Mouse (Mus musculus) heart, embryonic 11.5 days (tissue): ENCODE data around the gene Nlrp3. TPM values are rescaled to one million over a fixed set of nuclear protein-coding genes. Genes with fewer than 3 reads are reported as not detected.

Experiments
- ATAC-seq: fragments of 200-750 bp; cut with Nextera tagmentation; replicated peaks from 2 replicates; pipeline ENCODE4 v1.8.0; 2017; ENCODE audit warnings: moderate library complexity; ENCODE audit not compliant: insufficient number of reproducible peaks, low FRiP score, low TSS enrichment
- H3K27ac ChIP-seq: fragments of 300-500 bp; sonication (generic); 2 replicates; pipeline ENCODE4 v1.5.1; 2014; ENCODE audit warnings: mild to moderate bottlenecking, low read depth, low read length
- H3K27me3 ChIP-seq: fragments of 300-500 bp; sonication (generic); 2 replicates; pipeline ENCODE4 v1.6.1; 2014; ENCODE audit warnings: mild to moderate bottlenecking, low read length, mixed read lengths; ENCODE audit not compliant: control insufficient read depth, insufficient read depth
- H3K36me3 ChIP-seq: fragments of 300-500 bp; sonication (generic); 2 replicates; pipeline ENCODE4 v1.6.1; 2014; ENCODE audit warnings: mild to moderate bottlenecking, low read length, moderate library complexity, mixed read lengths; ENCODE audit not compliant: control insufficient read depth, insufficient read depth
- H3K4me1 ChIP-seq: fragments of 300-500 bp; sonication (generic); 2 replicates; pipeline ENCODE4 v1.6.1; 2014; ENCODE audit warnings: low read length; ENCODE audit not compliant: control insufficient read depth, insufficient read depth
- H3K4me2 ChIP-seq: fragments of 300-500 bp; sonication (generic); 2 replicates; pipeline ENCODE4 v1.6.1; 2014; ENCODE audit warnings: mild to moderate bottlenecking, moderate library complexity
- H3K4me3 ChIP-seq: fragments of 300-500 bp; sonication (generic); 2 replicates; pipeline ENCODE4 v1.5.1; 2014; ENCODE audit warnings: low read depth, low read length
- H3K9ac ChIP-seq: fragments of 300-500 bp; sonication (generic); 2 replicates; pipeline ENCODE4 v1.6.1; 2014; ENCODE audit warnings: mild to moderate bottlenecking, low read depth, low read length, moderate library complexity
- H3K9me3 ChIP-seq: fragments of 300-500 bp; sonication (generic); replicated peaks from 2 replicates; pipeline ENCODE4 v1.6.1; 2016; ENCODE audit warnings: low read length; ENCODE audit not compliant: control insufficient read depth
- WGBS: fragments of 180-500 bp; shearing (Covaris S2); extraction: QIAGEN DNeasy Blood & Tissue Kit; methylation state at CpG from one replicate; pipeline ENCODE4 v1.1.7; 2014; ENCODE audit not compliant: insufficient replicate concordance; 5-methylcytosine and 5-hydroxymethylcytosine counted together
- polyA plus RNA-seq: library from polyadenylated mRNA; unstranded; fragments of >200 nt; fragmentation: Nextera tagmentation; extraction: Ambion mirVana; gene quantifications from 2 replicates; pipeline ENCODE4 v1.2.1, GENCODE M21; 2014

Nlrp3 gene
- polyA plus RNA-seq, 1 experiment from 2014 or later = 0.16 TPM

- ATAC-seq = no peak
- no peak overlapping the region for H3K9ac ChIP-seq
- H3K4me3 ChIP-seq = no peak overlapping the region
- H3K4me1 ChIP-seq = no peaks in the 10 kb centered on the region
- H3K4me2 ChIP-seq = no peak overlapping the region
- no peak overlapping the region for H3K27ac ChIP-seq
- 70% methylated on average over 5 of the region's 5 CpGs for WGBS
- H3K36me3 ChIP-seq = no peaks in the 10 kb centered on the region
- no peaks in the 10 kb centered on the region for H3K27me3 ChIP-seq
- H3K9me3 ChIP-seq = no peaks in the 10 kb centered on the region
Observed at GRCm38 (mm10) chr11:59611646-59612045, 70.3 kb downstream of the Nlrp3 start.

GRCm38 (mm10) chr11:59614120-59614519 is 72.8 kb downstream of the Nlrp3 start:
- no peak for ATAC-seq
- H3K27ac ChIP-seq = no peak overlapping the region
- no peaks in the 10 kb centered on the region for H3K27me3 ChIP-seq
- H3K4me3 ChIP-seq = no peak overlapping the region
- no peak overlapping the region for H3K9ac ChIP-seq
- WGBS = 45% methylated on average over 4 of the region's 4 CpGs
- no peaks in the 10 kb centered on the region for H3K36me3 ChIP-seq
- H3K9me3 ChIP-seq = no peaks in the 10 kb centered on the region
- no peaks in the 10 kb centered on the region for H3K4me1 ChIP-seq
- H3K4me2 ChIP-seq = no peak overlapping the region

Other genes with a start within 250 kb of the Nlrp3 start
- gene Wnt9a, start 234.6 kb upstream of the Nlrp3 start, polyA plus RNA-seq = 1.3 and 1.6 TPM in 2 replicates
- gene Prss38, start 165.9 kb upstream of the Nlrp3 start, polyA plus RNA-seq = not detected in 2 replicates
- 11.3 and 13.0 TPM in 2 replicates for gene Jmjd4, start 91.5 kb upstream of the Nlrp3 start, polyA plus RNA-seq
- 117 and 124 TPM in 2 replicates for gene Snap47, start 90.4 kb upstream of the Nlrp3 start, polyA plus RNA-seq
- 5.8 and 6.2 TPM in 2 replicates for gene Zfp867, start 69.1 kb upstream of the Nlrp3 start, polyA plus RNA-seq
- 12.8 and 15.0 TPM in 2 replicates for gene Zkscan17, start 14.8 kb upstream of the Nlrp3 start, polyA plus RNA-seq
- gene Olfr222, start 34.7 kb downstream of the Nlrp3 start, polyA plus RNA-seq = not detected in 2 replicates
- gene Olfr223, start 51.7 kb downstream of the Nlrp3 start, polyA plus RNA-seq = not detected in 2 replicates
- 51.1 and 54.2 TPM in 2 replicates for gene Mprip, start 119.7 kb downstream of the Nlrp3 start, polyA plus RNA-seq
- gene Pld6, start 246.1 kb downstream of the Nlrp3 start, polyA plus RNA-seq = 1.2 and 1.7 TPM in 2 replicates